Mouse (Mus musculus): ENCODE data around the gene Gm37419.

DNA sequence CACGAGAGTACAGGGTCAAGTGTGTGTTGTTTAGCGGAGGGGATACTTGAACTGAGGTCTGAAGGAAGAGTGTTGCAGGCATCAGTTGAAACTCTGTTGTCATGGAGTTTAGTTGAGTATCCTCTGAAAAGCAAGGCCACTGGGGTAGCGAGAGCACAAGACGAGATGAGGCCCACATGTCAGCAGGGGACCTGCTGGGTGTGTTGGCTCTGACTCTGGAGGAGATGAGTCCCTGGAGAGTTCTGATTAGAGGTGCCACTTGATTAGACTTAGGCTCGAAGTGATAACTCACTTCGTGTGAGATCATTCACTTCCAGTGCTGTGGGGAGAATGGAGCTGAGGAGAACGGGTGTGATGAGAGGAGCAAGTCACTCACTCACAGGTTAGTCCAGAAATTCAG is 37.2 kb downstream of the Gm37419 start:
- TF ChIP-seq POLR2A (IDR thresholded peaks at IDR 0.05; ENCODE audit: borderline replicate concordance, insufficient read depth, low read length) = no peak
- no peak for TF ChIP-seq CTCF (IDR thresholded peaks at IDR 0.05; ENCODE audit: borderline replicate concordance, insufficient read depth, low read depth, low read length)
